Mouse (Mus musculus) inflammation-experienced regulatory T-cells, adult 6 months (primary cell): ENCODE measurements around the gene Map3k21. TPM values are rescaled to one million over a fixed set of nuclear protein-coding genes. Genes with fewer than 3 reads are reported as not detected.

ENCODE experiments used
- ATAC-seq: one replicate; pipeline ENCODE4 v1.8.0; 2017
- polyA plus RNA-seq, 3 experiments: library from polyadenylated mRNA; unstranded; fragments of 100-300 nt; shearing (Covaris generic); gene quantifications; one replicate each; pipeline ENCODE4 v1.2.1; 2017

Gene Map3k21
- polyA plus RNA-seq: not detected

- ATAC-seq: no peak
Measured at GRCm38 (mm10) chr8:125910365-125911228, at the start of gene Map3k21. TSS of gene Map3k21 (plus strand) at chr8:125910450.

- no peak for ATAC-seq
Measured at GRCm38 (mm10) chr8:125866125-125866524, 44.1 kb upstream of the Map3k21 start.

GRCm38 (mm10) chr8:125868552-125868951, 41.7 kb upstream of the Map3k21 start:
- no peak for ATAC-seq

- no peak for ATAC-seq
Measured at GRCm38 (mm10) chr8:125869739-125870138, 40.5 kb upstream of the Map3k21 start.

GRCm38 (mm10) chr8:125870179-125870702, 40.0 kb upstream of the Map3k21 start:
- ATAC-seq: no peak

GRCm38 (mm10) chr8:125870821-125871321, 39.4 kb upstream of the Map3k21 start:
- no peak for ATAC-seq

GRCm38 (mm10) chr8:125872501-125873249, 37.6 kb upstream of the Map3k21 start:
- no peak for ATAC-seq

GRCm38 (mm10) chr8:125873250-125873534, 37.1 kb upstream of the Map3k21 start:
- ATAC-seq: no peak

- ATAC-seq: no peak
Measured at GRCm38 (mm10) chr8:125880447-125880846, 29.8 kb upstream of the Map3k21 start.

- no peak for ATAC-seq
Measured at GRCm38 (mm10) chr8:125887549-125887948, 22.7 kb upstream of the Map3k21 start.

- ATAC-seq: no peak
Measured at GRCm38 (mm10) chr8:125889920-125890319, 20.3 kb upstream of the Map3k21 start.

- no peak for ATAC-seq
Measured at GRCm38 (mm10) chr8:125897388-125897787, 12.9 kb upstream of the Map3k21 start.

GRCm38 (mm10) chr8:125897868-125898788, 12.1 kb upstream of the Map3k21 start, which contains the start of gene Pcnx2:
TSS of gene Pcnx2 (minus strand) at chr8:125898317.
- ATAC-seq: no peak

- ATAC-seq: no peak
Measured at GRCm38 (mm10) chr8:125898899-125899298, 11.4 kb upstream of the Map3k21 start.

GRCm38 (mm10) chr8:125901167-125901566, 9.1 kb upstream of the Map3k21 start:
- no peak for ATAC-seq

GRCm38 (mm10) chr8:125902521-125902920, 7.7 kb upstream of the Map3k21 start:
- no peak for ATAC-seq

- ATAC-seq: no peak
Measured at GRCm38 (mm10) chr8:125905341-125905740, 4.9 kb upstream of the Map3k21 start.

- ATAC-seq: no peak
Measured at GRCm38 (mm10) chr8:125907311-125907710, 2.9 kb upstream of the Map3k21 start.

GRCm38 (mm10) chr8:125909661-125910364, 437 bp upstream of the Map3k21 start:
- no peak for ATAC-seq

- no peak for ATAC-seq
Measured at GRCm38 (mm10) chr8:125911229-125911580, 955 bp downstream of the Map3k21 start.

- ATAC-seq: no peak
Measured at GRCm38 (mm10) chr8:125913206-125913605, 3.0 kb downstream of the Map3k21 start.

- no peak for ATAC-seq
Measured at GRCm38 (mm10) chr8:125914386-125914785, 4.1 kb downstream of the Map3k21 start.
